Mouse (Mus musculus): ENCODE results near the gene Dennd2c.
"Not testable (repeated sequence)": the region's sequence is repeated elsewhere in the genome, so short reads cannot be mapped to it uniquely, and the experiment has no call there.

Dennd2c gene

DNA sequence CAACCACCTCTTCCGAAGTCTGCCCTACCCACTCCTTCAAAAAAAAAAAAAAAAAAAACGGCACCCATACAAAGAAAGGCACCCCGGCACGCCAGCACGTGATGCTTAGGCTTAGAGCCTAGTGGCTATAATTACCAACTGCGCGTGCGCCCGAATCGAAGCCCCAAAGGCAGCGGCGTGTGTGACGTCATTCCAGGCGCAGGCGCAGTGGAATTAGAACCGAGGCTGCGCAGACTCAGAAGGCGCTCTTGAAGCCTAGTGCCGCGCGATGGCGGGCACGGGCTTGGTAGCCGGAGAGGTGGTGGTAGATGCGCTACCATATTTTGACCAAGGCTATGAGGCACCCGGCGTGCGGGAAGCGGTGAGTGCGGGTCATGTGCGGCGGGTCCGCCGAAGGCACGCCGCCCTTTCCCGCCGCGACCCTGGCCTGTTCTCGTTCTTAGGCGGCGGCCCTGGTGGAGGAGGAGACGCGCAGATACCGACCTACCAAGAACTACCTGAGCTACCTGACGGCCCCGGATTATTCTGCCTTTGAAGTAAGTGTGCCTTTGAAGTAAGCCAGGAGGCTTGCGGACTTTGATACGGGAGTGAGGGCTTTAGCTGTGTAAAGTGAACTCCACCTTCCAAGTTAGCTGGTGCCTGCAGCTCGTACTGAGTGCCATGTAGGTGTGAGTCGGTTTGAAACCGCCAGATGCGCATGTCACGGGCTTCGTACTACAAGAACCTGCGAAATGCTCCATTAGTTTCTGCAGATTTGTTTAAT, 69.3 kb downstream of the Dennd2c start, which contains the start of gene Bcas2:
Gene Bcas2 (plus strand): TSS at position 151 of the 763 bp plus-strand sequence.
- DNase-seq: peak; percentile 99

DNA sequence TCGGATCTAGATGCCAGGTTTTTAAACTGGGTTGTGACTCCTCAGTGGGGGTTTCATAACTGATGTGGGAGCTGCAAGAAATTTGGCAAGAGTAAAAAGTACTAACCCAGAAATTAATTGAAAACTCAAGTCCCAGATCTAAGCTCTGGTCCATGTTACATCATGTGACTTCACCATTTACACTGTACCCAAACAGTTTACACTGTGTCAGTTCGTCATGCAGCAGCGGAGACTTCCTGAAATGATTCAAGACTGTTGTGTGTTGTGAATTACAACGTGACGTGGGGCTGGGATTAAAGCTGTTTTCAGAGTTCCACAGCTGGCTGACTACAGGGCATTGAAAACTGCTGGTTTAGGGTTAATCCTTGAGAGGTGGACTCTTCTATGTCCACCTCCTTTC, 70.2 kb downstream of the Dennd2c start:
- DNase-seq: no peak

DNA sequence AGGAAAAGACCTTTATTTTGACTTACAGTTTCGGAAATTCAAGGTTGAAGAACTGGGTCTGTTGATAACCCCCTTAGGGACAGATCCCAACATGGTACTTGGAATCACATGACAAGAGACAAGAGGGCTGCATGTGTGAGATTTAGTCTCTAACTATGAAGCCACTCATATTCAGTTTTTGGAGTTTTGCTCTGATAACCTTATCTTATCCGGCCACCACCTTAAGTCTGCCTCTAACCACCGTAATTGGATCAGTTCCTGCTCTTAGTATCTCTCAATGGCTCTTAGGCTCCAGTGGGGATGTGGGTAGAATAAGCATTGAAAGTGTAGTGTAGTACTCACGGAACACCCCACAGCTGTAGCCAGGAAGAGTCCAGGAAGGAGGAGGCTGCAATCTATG, 74.3 kb downstream of the Dennd2c start:
- no peak for DNase-seq

DNA sequence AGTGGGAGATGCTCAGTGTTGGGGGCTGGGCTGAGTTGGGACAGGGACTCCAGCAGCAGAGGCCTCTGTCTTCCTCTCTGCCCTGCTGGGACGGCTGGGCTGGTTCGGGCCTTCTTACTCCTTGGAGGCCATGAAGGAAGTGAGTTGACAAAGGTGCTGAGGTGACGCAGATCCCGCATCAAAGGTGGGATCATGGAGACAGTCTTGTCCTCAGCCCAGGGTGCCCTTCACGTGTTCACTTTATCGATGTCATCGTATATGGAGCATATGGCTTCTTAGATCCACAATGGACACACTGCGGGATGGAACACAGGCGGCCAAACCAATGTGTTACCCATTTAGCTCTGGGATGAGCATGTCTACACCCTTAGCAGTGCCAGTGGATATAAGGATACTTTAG, 77.1 kb downstream of the Dennd2c start:
- no peak for DNase-seq

DNA sequence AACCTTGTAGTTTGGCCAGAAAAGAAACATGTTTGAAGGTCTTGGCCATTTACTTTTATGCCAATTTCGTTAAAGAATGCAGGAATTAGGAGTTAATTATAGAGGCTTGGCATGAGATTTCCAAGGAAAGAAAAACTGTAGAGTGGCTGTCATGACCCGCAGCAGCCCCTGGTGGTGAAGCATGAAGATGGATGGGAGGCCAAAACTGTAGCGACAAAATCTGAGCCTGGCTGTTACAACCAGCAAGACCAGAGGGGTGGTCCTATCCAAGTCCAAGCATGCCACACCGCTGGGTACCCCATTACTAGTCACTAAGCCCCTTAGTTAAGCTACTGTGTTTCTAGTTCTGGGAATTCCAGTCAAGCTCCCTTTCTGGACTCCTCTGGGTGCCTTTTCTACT, 78.8 kb downstream of the Dennd2c start:
- DNase-seq: no peak

DNA sequence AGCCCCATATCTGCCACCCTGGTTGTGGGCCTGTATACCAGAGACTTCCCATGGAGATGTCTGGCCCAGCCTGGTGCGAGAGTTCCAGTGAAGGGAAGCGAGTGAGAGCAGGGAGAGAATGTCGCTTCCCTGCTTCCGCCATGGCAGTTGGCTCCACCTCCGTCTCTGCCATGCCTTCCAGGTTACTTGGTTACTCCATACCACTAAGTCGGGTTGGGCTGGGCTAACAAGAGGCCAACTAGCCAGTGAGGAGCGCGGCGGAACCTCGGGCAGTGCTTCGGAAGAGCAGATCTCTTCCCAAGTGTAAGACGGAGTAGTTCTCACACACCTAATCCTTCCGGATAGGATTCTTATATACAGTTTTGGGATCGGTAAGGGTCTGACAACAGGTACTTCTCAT, 80.4 kb downstream of the Dennd2c start:
- DNase-seq: no peak

DNA sequence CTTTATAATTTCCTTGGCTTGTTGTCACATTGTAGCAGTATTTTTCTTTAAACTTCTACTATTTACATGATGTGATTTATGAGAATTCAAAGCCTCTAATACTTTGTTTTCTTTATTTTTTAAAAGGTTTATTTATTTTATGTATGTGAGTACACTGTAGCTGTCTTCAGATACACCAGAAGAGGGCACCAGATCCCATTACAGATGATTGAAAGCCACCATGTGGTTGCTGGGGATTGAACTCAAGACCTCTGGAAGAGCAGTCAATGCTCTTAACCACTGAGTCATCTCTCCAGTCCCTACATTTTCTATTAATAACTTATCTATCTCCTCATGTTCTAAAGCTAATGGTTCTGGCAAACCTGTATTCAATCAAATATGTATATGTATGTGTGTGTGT, 82.1 kb downstream of the Dennd2c start:
- DNase-seq: not testable (repeated sequence)

DNA sequence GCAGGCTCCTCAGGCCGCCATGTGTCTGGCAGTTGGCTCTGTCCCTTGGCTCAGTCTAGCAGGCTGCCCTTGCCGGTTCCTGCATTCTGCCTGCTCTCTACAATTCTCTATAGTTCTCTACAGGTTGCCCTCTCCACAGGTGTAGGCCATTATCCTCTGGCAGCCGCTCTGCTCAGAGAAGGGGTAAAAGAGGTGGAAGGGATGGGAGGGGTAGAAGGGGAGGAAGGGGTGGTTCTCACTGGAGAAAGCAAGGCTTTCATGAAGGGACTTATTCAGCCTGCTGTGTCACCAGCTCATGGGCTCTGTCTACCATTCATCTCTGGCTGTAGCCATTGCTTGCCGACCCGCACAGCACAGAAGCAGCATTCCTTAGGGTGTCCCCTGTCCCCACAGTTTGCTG, 86.0 kb downstream of the Dennd2c start:
- no peak for DNase-seq

DNA sequence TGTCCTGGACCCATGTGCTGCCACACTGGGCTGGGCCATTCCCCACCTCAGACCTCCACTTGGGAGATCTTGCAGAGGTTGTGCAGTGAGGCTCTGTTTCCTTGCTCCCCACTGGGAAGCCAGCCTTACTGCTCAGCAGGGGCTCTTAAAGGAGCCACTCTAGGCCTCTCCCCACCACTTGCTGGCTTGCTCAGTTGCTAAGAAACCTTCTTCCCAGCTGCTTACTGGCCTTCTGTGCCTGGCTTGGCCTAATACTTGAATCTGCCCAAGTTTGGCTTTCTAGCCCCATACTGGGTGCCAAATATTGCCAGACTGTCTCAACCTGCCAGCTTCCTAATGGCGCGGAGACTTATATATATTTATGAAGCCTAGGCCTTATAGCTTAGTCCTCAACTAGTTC, 86.5 kb downstream of the Dennd2c start:
- DNase-seq: no peak

DNA sequence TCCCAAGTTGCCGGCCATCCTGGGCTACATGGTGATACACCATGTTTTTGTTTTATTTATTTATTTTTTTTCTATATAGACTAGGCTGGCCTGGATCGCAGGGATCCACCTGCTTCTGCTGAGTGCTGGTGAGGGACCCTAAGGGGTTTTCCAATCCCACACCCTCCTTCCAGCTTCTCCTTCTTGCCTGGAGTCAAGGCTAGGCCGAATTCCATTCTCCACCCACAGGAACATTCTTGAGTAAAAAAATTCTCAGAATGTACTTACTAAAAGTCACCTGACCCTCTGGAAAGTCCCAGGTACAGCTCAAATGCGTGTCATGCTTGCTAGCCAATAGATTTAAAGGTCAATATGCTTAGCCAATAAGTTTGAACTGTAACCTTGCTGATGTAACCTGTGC, 89.8 kb downstream of the Dennd2c start:
- DNase-seq: no peak

DNA sequence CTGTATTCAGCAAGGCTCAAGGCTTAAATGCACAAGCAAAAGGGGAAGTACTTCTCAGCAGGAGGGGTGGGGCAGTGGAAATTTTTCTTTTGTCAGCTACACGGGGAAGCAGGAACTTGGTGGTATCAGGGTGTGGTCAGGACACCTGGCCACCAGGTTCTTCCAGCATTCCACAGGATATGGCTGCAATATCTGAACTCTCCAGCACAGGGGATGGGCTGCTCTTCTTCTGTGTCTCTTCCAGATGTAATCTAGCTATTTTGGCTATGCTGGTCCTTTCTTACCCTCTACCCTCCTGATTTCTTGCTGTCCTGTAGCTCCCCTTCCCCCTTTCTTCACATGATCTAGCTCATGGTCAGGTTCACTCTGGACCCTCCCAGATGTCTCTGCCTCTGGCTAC, 90.8 kb downstream of the Dennd2c start:
- no peak for DNase-seq

DNA sequence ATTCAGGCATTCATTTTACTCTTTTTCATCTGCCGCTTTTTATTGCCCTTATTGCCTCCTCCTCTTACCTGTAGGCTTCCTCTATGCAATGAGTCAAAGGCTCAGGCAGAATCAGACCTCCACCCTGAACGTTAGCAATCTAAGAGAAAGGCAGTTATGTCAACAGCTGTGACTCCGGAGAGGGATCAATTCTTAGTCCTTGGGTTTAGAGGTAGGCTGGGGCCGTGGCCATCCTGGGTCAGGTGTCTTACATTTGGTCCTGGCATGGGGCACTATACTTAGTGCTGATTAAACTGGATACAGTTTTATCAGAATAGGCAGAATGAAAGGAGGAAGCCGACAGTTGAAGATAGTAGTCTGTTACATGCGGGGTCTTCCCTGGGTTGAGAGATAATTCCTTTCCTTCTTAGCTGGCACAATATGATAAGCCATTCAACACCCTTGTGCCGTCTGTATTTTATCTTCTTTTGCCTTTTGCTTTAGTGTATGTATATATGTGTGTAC, 94.0 kb downstream of the Dennd2c start:
- no peak for DNase-seq

DNA sequence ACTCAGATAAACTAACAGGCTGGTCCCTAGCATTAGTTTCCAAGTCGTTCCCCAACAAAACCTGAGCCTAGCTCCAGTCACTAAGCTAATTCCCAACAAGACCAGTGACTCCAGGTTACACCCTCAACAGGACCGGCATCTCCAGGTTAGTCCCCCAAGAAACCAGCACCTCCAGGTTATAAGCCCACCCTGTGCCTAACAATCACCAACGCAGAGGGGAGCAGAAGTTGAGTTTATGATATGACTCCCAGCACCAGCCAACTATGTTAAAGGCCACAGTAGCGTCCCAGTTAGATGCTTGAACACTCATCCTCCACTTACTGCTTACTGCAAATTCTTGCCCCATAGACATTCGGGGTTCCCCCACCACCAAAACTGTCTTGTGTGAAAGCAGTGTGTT, 97.0 kb downstream of the Dennd2c start:
- DNase-seq: no peak

DNA sequence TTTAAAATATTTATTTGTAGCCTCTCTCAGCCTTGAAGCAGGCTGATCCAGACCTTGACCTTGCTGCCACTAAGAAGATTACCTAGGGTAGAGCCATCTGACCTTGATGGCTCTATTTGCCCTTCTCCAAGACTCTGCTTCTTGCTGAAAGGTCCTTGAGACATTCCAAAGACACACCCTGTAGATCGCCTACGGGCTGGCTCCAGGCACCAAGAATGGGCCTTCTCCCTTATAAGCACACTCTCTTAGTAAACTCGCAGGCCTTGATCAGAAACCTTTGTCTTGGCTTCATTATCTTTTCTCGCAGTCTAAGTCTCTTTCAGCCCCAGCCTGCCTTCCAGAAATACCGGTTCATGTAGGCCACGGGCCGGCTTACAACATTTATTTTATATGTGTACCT, 98.7 kb downstream of the Dennd2c start:
- DNase-seq: not testable (repeated sequence)

DNA sequence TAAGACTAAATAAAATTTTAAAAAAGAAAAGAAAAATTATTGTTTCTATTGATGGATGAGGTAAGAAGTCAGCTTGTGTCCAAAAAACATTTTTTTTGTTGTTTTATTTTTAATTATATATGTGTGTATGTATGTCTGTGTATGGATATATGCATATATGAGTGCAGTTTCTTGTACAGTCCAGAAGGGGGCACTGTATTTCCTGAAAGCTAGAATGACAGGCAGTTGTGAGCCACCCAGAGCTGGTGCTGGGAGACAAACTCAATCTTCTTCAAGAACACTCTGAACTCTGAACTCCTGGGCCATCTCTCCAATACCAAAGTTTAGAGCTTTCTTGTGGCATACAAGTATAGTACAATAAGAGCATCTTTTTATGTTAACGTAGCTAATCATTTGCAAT, 101.2 kb downstream of the Dennd2c start:
- DNase-seq: no peak

DNA sequence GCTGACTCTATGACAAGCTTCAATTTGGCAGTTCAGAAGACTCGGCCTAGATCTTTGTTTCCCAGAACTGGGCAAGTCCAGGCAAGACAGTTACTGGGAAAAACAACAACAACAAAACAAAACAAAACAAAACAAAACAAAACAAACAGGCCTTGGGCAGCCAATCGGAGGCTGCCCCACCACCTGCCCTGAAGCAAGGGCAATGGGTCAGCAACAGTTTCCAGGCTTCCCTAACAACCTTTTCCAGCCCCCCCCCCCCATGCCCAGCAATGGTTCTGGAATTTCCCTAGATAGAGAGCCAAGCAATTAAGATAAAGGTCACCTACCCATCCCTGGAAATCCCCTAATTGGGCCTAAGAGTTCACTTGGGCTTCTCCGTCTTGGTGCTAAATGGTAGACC, 102.0 kb downstream of the Dennd2c start:
- no peak for DNase-seq

DNA sequence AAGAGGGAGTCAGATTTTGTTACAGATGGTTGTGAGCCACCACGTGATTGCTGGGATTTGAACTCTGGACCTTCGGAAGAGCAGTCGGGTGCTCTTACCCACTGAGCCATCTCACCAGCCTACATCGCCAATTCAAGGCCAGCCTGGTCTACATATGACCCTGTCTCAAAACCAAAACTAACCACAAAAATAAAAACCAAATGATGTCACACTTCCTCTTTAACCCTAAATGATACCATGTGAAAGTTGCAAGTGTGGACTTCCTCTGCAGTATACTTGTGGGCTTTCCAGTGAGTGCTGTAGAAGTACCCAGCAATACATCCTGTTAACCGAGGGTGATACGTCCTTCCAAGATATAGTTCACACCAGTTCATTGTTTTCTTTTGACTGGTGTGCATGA, 104.0 kb downstream of the Dennd2c start:
- DNase-seq: no peak

DNA sequence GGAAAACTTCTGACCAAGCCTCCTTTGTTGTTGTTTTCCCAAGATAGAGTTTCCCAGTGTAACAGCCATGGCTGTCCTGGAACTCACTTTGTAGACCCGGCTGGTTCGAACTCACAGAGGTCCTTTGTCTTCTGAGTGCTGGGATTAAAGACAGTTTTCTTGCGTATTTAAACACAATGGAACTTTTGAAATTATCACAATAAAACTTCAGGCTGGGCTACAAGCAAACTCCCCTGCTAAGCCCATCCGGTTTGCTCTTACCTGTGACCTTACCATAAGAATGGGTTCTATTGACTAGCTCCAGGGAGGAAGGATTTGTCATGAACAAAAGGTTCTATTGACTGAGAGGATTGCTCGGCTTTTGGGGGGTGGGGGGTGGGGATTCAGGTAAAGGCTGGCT, 105.3 kb downstream of the Dennd2c start:
- no peak for DNase-seq

DNA sequence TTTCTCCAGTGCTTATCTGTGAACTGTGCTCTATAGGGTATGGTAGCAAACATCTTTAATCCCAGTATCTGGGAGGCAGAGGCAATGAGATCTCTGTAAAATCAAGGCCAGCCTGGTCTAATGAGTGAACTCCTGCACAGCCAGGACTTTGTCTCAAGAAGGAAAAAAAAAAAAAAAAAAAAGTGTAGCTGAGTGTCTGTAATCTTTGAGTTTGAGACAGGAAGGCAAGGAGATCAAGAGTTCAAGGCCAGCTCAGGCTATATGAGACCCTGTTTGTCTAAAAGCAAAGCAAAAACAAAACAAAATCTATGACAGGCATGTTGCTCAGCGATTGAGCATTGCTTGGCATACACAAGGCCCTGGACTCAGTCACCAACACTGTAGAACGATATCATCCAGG, 105.8 kb downstream of the Dennd2c start:
- DNase-seq: no peak

DNA sequence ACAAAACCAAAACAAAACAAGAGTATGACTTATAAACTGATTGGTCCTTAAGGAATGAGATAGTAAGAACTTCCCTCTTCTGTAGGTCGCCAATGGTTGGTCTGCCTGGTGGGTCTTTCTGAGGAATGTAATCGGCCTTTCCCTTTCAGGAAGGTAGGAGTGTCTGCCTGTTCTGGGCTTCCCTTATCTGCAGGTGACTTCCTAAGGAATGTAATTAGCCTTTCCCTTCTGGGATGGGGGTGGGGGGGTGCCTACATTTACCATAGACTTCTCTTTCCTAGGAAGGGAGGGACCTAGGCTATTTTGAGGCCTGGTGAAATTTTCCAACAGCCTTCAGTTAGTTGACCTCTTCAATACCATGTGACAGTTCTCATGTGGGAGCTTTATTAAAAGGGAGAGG, 108.7 kb downstream of the Dennd2c start:
- no peak for DNase-seq

DNA sequence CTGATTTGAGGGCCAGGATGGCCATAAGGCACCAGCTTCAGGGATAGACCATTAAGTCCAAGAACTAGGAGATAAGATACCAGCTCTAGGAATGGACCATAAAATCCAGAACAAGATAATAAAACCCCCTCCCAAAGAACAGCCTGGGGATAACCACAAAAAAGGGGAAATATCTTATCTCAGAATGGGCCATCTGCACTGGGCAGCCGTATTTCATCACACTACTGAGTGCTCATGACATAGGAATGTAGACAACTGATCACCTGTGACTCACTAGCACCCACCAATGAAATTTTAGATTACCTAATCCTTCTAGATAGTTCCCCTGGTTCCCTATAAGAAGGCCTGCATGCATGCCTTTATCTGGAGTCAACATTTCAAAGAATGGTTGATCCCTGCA, 109.7 kb downstream of the Dennd2c start:
- no peak for DNase-seq

DNA sequence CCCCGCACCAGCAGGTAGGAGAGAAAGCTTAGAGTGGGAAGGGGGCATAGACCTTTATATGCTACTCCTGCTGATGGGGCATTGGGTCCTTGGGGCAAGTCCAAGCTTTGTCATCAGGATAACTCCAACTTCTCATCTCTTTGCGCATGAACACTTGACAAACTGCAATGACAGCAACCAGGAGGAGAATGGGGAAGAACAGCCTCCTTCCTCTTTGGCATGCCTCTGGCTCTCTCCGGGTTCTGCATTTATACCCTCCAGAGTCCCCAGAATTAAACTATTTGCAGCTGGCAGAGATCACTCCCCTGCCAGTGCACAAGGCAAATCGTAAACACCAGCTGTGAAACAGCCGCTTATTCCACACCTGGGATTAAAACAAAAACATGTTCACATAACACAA, 111.1 kb downstream of the Dennd2c start:
- DNase-seq: no peak

DNA sequence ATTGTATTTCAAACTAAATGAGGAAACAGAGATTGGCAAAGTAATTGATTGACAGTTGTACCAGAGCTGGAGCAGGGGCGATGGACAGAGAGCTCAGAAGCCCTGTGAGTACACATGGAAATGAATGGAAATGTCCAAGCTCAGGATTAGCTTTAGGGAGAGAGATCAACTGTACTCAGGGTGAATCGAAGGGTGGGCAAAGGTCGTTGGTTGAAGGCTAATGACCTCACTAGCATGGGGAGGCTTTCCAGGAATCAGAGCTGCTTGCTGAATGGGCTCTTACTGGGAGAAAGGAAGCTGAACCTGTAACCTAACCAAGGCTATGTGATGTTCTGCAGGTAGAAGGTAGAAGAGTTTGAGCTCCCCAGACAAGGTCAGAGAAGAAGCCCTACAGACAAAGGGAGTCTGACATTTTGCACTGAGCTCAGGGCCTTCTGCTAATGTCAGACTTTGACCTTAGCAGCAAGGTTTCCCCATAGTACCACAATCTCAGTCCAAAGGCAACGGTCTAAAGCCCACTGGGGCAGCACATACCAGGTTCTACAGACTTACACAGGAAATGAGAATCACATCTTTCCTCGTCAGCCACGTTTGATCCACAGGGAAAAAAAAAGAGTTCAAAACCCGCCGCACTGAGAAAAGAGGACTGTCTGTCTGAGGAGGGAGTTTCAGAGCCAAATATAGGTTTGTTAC, 112.3 kb downstream of the Dennd2c start:
- no peak for DNase-seq

DNA sequence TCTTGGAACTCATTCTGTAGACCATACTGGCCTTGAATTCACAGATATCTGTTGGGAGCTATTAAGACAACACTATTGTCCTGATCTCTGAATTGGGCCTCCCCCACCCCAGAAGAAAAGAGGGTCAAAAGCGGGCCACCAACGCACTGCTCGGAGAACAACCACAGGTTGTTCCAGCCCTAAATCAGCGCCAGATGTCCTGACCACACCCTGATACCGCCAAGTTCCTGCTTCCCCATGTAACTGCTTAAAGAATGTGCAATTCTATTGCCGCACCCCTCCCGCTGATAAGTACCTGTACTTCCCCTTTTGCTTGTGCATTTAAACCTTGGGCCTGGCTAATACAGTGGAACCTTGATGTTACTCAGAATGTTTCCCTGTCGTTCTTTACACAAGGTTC, 113.0 kb downstream of the Dennd2c start:
- DNase-seq: not testable (repeated sequence)
